Mouse (Mus musculus) T-helper 2 cell (primary cell): ENCODE measurements around the gene Slc5a10.
"Not testable (repeated sequence)": the region's sequence is repeated elsewhere in the genome, so short reads cannot be mapped to it uniquely, and the experiment has no call there.

Source experiments
- in situ Hi-C: fragments of 300-600 bp; cut with MboI, MseI; formaldehyde crosslinking; loops from one replicate; pipeline ENCODE4 v1.15.1; 2025; ENCODE audit warnings: high pct_unique_total_duplicates

The Slc5a10 gene

GRCm38 (mm10) chr11:61649626-61650025 lies 71.0 kb downstream of the Slc5a10 start:
- in situ Hi-C loops = no loop called here

GRCm38 (mm10) chr11:61649163-61649580 lies 71.5 kb downstream of the Slc5a10 start:
- in situ Hi-C loops = no loop called here

GRCm38 (mm10) chr11:61648749-61649115 lies 71.9 kb downstream of the Slc5a10 start:
- in situ Hi-C loops = no loop called here

GRCm38 (mm10) chr11:61647956-61648748 lies 72.5 kb downstream of the Slc5a10 start:
- in situ Hi-C loops = no loop called here

GRCm38 (mm10) chr11:61647110-61647910 lies 73.3 kb downstream of the Slc5a10 start:
- in situ Hi-C loops = no loop called here

GRCm38 (mm10) chr11:61646499-61647039 lies 74.1 kb downstream of the Slc5a10 start:
- in situ Hi-C loops = no loop called here

GRCm38 (mm10) chr11:61645357-61645857 lies 75.2 kb downstream of the Slc5a10 start:
- in situ Hi-C loops = no loop called here

GRCm38 (mm10) chr11:61644576-61645326 lies 75.9 kb downstream of the Slc5a10 start:
- in situ Hi-C loops = no loop called here

GRCm38 (mm10) chr11:61643184-61643961 lies 77.3 kb downstream of the Slc5a10 start:
- in situ Hi-C loops = no loop called here

GRCm38 (mm10) chr11:61642106-61642505 lies 78.5 kb downstream of the Slc5a10 start:
- in situ Hi-C loops = no loop called here

- in situ Hi-C loops = not testable (repeated sequence)
These were observed 80.0 kb downstream of the Slc5a10 start for GRCm38 (mm10) chr11:61640585-61640984.

- in situ Hi-C loops = no loop called here
These were observed 80.9 kb downstream of the Slc5a10 start for GRCm38 (mm10) chr11:61639601-61640177.

- in situ Hi-C loops = no loop called here
These were observed 81.7 kb downstream of the Slc5a10 start for GRCm38 (mm10) chr11:61638764-61639536.

GRCm38 (mm10) chr11:61637856-61638255 lies 82.8 kb downstream of the Slc5a10 start:
- in situ Hi-C loops = no loop called here

GRCm38 (mm10) chr11:61637413-61637812 lies 83.2 kb downstream of the Slc5a10 start:
- in situ Hi-C loops = no loop called here

GRCm38 (mm10) chr11:61636309-61636708 lies 84.3 kb downstream of the Slc5a10 start:
- in situ Hi-C loops = not testable (repeated sequence)

GRCm38 (mm10) chr11:61629621-61630020 lies 91.0 kb downstream of the Slc5a10 start:
- in situ Hi-C loops = loop anchor here (5.0 kb wide), 2 partner anchors 47 to 88 kb away; no protein-coding TSS in a partner anchor

GRCm38 (mm10) chr11:61626509-61626908 lies 94.1 kb downstream of the Slc5a10 start:
- in situ Hi-C loops = loop anchor here (5.0 kb wide), 2 partner anchors 44 to 91 kb away; no protein-coding TSS in a partner anchor

- in situ Hi-C loops = loop anchor here (5.0 kb wide), 2 partner anchors 43 to 92 kb away; no protein-coding TSS in a partner anchor
These were observed 95.5 kb downstream of the Slc5a10 start for GRCm38 (mm10) chr11:61625136-61625535.
